Mouse (Mus musculus) lung, embryonic 16.5 days (tissue): ENCODE results near the gene Rmi1. TPM values are rescaled to one million over a fixed set of nuclear protein-coding genes. Genes with fewer than 3 reads are reported as not detected.
A peak's percentile ranks its signal among the peaks of the same experiment; 100 is the strongest.
"Not testable (repeated sequence)": the region's sequence is repeated elsewhere in the genome, so short reads cannot be mapped to it uniquely, and the experiment has no call there.

ENCODE experiments used
- ATAC-seq: fragments of 200-750 bp; cut with Nextera tagmentation; 2 replicates; pipeline ENCODE4 v1.8.0; 2017; ENCODE audit warnings: low read depth, mild to moderate bottlenecking, moderate library complexity
- H3K27ac ChIP-seq: fragments of 300-500 bp; sonication (generic); 2 replicates; pipeline ENCODE4 v1.5.1; 2014; ENCODE audit warnings: mild to moderate bottlenecking, control low read depth, low read length
- H3K27me3 ChIP-seq: fragments of 300-500 bp; sonication (generic); 2 replicates; pipeline ENCODE4 v1.6.1; 2014; ENCODE audit warnings: low read depth, low read length, mixed read lengths; ENCODE audit not compliant: control insufficient read depth, insufficient read depth
- H3K36me3 ChIP-seq: fragments of 300-500 bp; sonication (generic); 2 replicates; pipeline ENCODE4 v1.6.1; 2014; ENCODE audit warnings: low read length; ENCODE audit not compliant: control insufficient read depth, insufficient read depth
- H3K4me1 ChIP-seq: fragments of 300-500 bp; sonication (generic); replicated peaks from 2 replicates; pipeline ENCODE4 v1.6.1; 2014; ENCODE audit warnings: low read length, mixed read lengths; ENCODE audit not compliant: control insufficient read depth, insufficient read depth
- H3K4me2 ChIP-seq: fragments of 300-500 bp; sonication (generic); 2 replicates; pipeline ENCODE4 v1.6.1; 2014; ENCODE audit warnings: low read depth, low read length, control low read depth
- H3K4me3 ChIP-seq: fragments of 300-500 bp; sonication (generic); 2 replicates; pipeline ENCODE4 v1.5.1; 2014; ENCODE audit warnings: mild to moderate bottlenecking, low read length, control low read depth
- H3K9ac ChIP-seq: fragments of 300-500 bp; sonication (generic); 2 replicates; pipeline ENCODE4 v1.6.1; 2014; ENCODE audit warnings: low read length, control low read depth
- H3K9me3 ChIP-seq: fragments of 300-500 bp; sonication (generic); 2 replicates; pipeline ENCODE4 v1.6.1; 2016; ENCODE audit warnings: low read length; ENCODE audit not compliant: control insufficient read depth
- WGBS: fragments of 180-500 bp; shearing (Covaris S2); extraction: QIAGEN DNeasy Blood & Tissue Kit; methylation state at CpG from one replicate; pipeline ENCODE4 v1.1.7; 2014; 5-methylcytosine and 5-hydroxymethylcytosine counted together
- polyA plus RNA-seq: library from polyadenylated mRNA; unstranded; fragments of >200 nt; fragmentation: Nextera tagmentation; extraction: Ambion mirVana; gene quantifications from 2 replicates; pipeline ENCODE4 v1.2.1, GENCODE M21; 2015

The Rmi1 gene
- polyA plus RNA-seq, result 27.0 and 28.6 TPM in 2 replicates

GRCm38 (mm10) chr13:58402003-58402743 is at the start of gene Rmi1:
Gene Rmi1 (plus strand): TSS chr13:58402248.
- H3K27ac ChIP-seq, result peak within 1 kb of the TSS; percentile 99
- peak; percentile 94 for ATAC-seq
- WGBS, result 0% methylated on average over 60 of the region's 91 CpGs
- peak within 1 kb of the TSS; percentile 97 for H3K4me3 ChIP-seq
- peak within 1 kb of the TSS; percentile 90 for H3K4me2 ChIP-seq
- peaks cover 11% of the 10 kb centered on the region for H3K36me3 ChIP-seq
- H3K27me3 ChIP-seq, result no peaks in the 10 kb centered on the region
- peaks cover 10% of the 10 kb centered on the region; the same call in 1 of the 2 replicates for H3K4me1 ChIP-seq
- H3K9ac ChIP-seq, result peak within 1 kb of the TSS; percentile 100
- no peaks in the 10 kb centered on the region for H3K9me3 ChIP-seq

- Histone ChIP-seq H3K4me3 (no peak overlapping the region), H3K36me3 (no peaks in the 10 kb centered on the region), H3K4me1 (no peaks in the 10 kb centered on the region)
These were observed 49.1 kb upstream of the Rmi1 start for GRCm38 (mm10) chr13:58352996-58353395.

GRCm38 (mm10) chr13:58358629-58359303 is 43.3 kb upstream of the Rmi1 start, which contains the start of gene Kif27:
Gene Kif27 (minus strand): TSS chr13:58359122.
- H3K36me3 ChIP-seq, result no peaks in the 10 kb centered on the region
- H3K9me3 ChIP-seq, result peaks cover 2% of the 10 kb centered on the region; the same call in 1 of the 2 replicates
- peak within 1 kb of the TSS; percentile 66 for H3K9ac ChIP-seq
- H3K27me3 ChIP-seq, result no peaks in the 10 kb centered on the region
- WGBS, result under 1% methylated on average over 75 of the region's 85 CpGs
- H3K27ac ChIP-seq, result no peak within 1 kb of the TSS; the same call in 1 of the 2 replicates
- H3K4me3 ChIP-seq, result peak within 1 kb of the TSS; percentile 69
- ATAC-seq, result peak; percentile 99
- peak within 1 kb of the TSS; percentile 97 for H3K4me2 ChIP-seq
- H3K4me1 ChIP-seq, result no peaks in the 10 kb centered on the region

More at GRCm38 (mm10) chr13:58352996-58353395, 49.1 kb upstream of the Rmi1 start:
- Histone ChIP-seq H3K4me2 (no peak overlapping the region), H3K9ac (no peak overlapping the region), H3K27ac (no peak overlapping the region), H3K9me3 (no peaks in the 10 kb centered on the region), H3K27me3 (no peaks in the 10 kb centered on the region)
- no peak for ATAC-seq

GRCm38 (mm10) chr13:58359304-58359653 is 42.8 kb upstream of the Rmi1 start:
- peak; percentile 65; the same call in 1 of the 2 replicates for ATAC-seq
- peak overlapping the region; percentile 69 for H3K4me3 ChIP-seq
- H3K9ac ChIP-seq, result peak overlapping the region; percentile 48; the same call in 1 of the 2 replicates
- 2% methylated on average over 7 of the region's 7 CpGs for WGBS
- peak overlapping the region; percentile 97 for H3K4me2 ChIP-seq
- no peaks in the 10 kb centered on the region for H3K36me3 ChIP-seq
- H3K4me1 ChIP-seq, result no peaks in the 10 kb centered on the region
- no peak overlapping the region; the same call in 1 of the 2 replicates for H3K27ac ChIP-seq
- H3K9me3 ChIP-seq, result peaks cover 2% of the 10 kb centered on the region; the same call in 1 of the 2 replicates
- no peaks in the 10 kb centered on the region for H3K27me3 ChIP-seq

GRCm38 (mm10) chr13:58364353-58365175 is 37.5 kb upstream of the Rmi1 start:
- no peak for ATAC-seq
- H3K9me3 ChIP-seq, result peaks cover 2% of the 10 kb centered on the region; the same call in 1 of the 2 replicates

GRCm38 (mm10) chr13:58365179-58365578 is 36.9 kb upstream of the Rmi1 start:
- H3K9me3 ChIP-seq, H3K27ac ChIP-seq, ATAC-seq, H3K4me1 ChIP-seq, H3K9ac ChIP-seq, H3K4me2 ChIP-seq, H3K4me3 ChIP-seq, H3K27me3 ChIP-seq, H3K36me3 ChIP-seq: not testable (repeated sequence)
- WGBS, result 78% methylated on average over 8 of the region's 8 CpGs

More at GRCm38 (mm10) chr13:58364353-58365175, 37.5 kb upstream of the Rmi1 start:
- H3K27ac ChIP-seq, result no peak overlapping the region
- no peak overlapping the region for H3K9ac ChIP-seq
- no peak overlapping the region for H3K4me2 ChIP-seq
- WGBS, result 61% methylated on average over 8 of the region's 8 CpGs
- H3K27me3 ChIP-seq, result no peaks in the 10 kb centered on the region
- H3K4me1 ChIP-seq, result no peaks in the 10 kb centered on the region
- no peak overlapping the region for H3K4me3 ChIP-seq
- no peaks in the 10 kb centered on the region for H3K36me3 ChIP-seq

- WGBS, result 81% methylated on average over 3 of the region's 3 CpGs
- H3K27ac ChIP-seq, result no peak overlapping the region
- H3K9me3 ChIP-seq, result peaks cover 2% of the 10 kb centered on the region; the same call in 1 of the 2 replicates
- no peaks in the 10 kb centered on the region for H3K4me1 ChIP-seq
- H3K4me2 ChIP-seq, result no peak overlapping the region
- no peak overlapping the region for H3K4me3 ChIP-seq
- no peak for ATAC-seq
- no peak overlapping the region for H3K9ac ChIP-seq
- no peaks in the 10 kb centered on the region for H3K36me3 ChIP-seq
- no peaks in the 10 kb centered on the region for H3K27me3 ChIP-seq
These were observed 35.7 kb upstream of the Rmi1 start for GRCm38 (mm10) chr13:58366373-58366772.

- no peak for ATAC-seq
These were observed 34.4 kb upstream of the Rmi1 start for GRCm38 (mm10) chr13:58367641-58368040.

More at GRCm38 (mm10) chr13:58367641-58368040, 34.4 kb upstream of the Rmi1 start:
- Histone ChIP-seq H3K27me3 (no peaks in the 10 kb centered on the region), H3K4me1 (no peaks in the 10 kb centered on the region), H3K9me3 (no peaks in the 10 kb centered on the region), H3K9ac (no peak overlapping the region), H3K4me2 (no peak overlapping the region), H3K36me3 (no peaks in the 10 kb centered on the region), H3K4me3 (no peak overlapping the region), H3K27ac (no peak overlapping the region)
- WGBS, result 76% methylated on average over 1 of the region's 1 CpGs
